Mouse (Mus musculus): ENCODE measurements around the gene Olfr635. TPM values are rescaled to one million over a fixed set of nuclear protein-coding genes. Genes with fewer than 3 reads are reported as not detected.
"Not testable (repeated sequence)": the region's sequence is repeated elsewhere in the genome, so short reads cannot be mapped to it uniquely, and the experiment has no call there.

Olfr635 gene
- total RNA-seq (2021), result not detected
- long read RNA-seq, experiment 1, result 0 reads
- long read RNA-seq, experiment 2, result 0 reads

- intact Hi-C loops (cut with DNase I; ENCODE audit: low total_unique reads), result no loop called here
- no peak for DNase-seq
Measured at GRCm38 (mm10) chr7:103970852-103971251, at the start of gene Olfr635. Olfr635 (plus strand) TSS chr7:103971152.

GRCm38 (mm10) chr7:103928525-103928924, 42.4 kb upstream of the Olfr635 start, which contains the start of gene Olfr631:
Olfr631 (plus strand) TSS chr7:103928825.
- no peak for DNase-seq
- intact Hi-C loops (cut with DNase I; ENCODE audit: low total_unique reads), result no loop called here

- intact Hi-C loops (cut with DNase I; ENCODE audit: low total_unique reads), result no loop called here
- no peak for DNase-seq
Measured at GRCm38 (mm10) chr7:103934264-103934663, 36.7 kb upstream of the Olfr635 start, which contains the start of gene Olfr632. Olfr632 (plus strand) TSS chr7:103934347.

- DNase-seq, result peak; percentile 6
Measured at GRCm38 (mm10) chr7:103942730-103943129, 28.2 kb upstream of the Olfr635 start.

GRCm38 (mm10) chr7:103944137-103944536, 26.8 kb upstream of the Olfr635 start, which contains the start of gene Olfr633:
Olfr633 (plus strand) TSS chr7:103944437.
- DNase-seq, result no peak
- intact Hi-C loops (cut with DNase I; ENCODE audit: low total_unique reads), result no loop called here

More at GRCm38 (mm10) chr7:103942730-103943129, 28.2 kb upstream of the Olfr635 start:
- intact Hi-C loops (cut with DNase I; ENCODE audit: low total_unique reads), result no loop called here

GRCm38 (mm10) chr7:103966873-103967272, 4.1 kb upstream of the Olfr635 start:
- DNase-seq; intact Hi-C loops (cut with DNase I; ENCODE audit: low total_unique reads): not testable (repeated sequence)

GRCm38 (mm10) chr7:103971782-103972181, 830 bp downstream of the Olfr635 start:
- intact Hi-C loops (cut with DNase I; ENCODE audit: low total_unique reads), result no loop called here

GRCm38 (mm10) chr7:103998446-103998845, 27.5 kb downstream of the Olfr635 start, which contains the start of gene Olfr638:
Olfr638 (plus strand) TSS chr7:103998746.
- DNase-seq, result no peak
- intact Hi-C loops (cut with DNase I; ENCODE audit: low total_unique reads), result no loop called here

More at GRCm38 (mm10) chr7:103971782-103972181, 830 bp downstream of the Olfr635 start:
- no peak for DNase-seq

- DNase-seq, result no peak
- intact Hi-C loops (cut with DNase I; ENCODE audit: low total_unique reads), result no loop called here
Measured at GRCm38 (mm10) chr7:103999124-103999523, 28.2 kb downstream of the Olfr635 start.

GRCm38 (mm10) chr7:104017203-104017602, 46.3 kb downstream of the Olfr635 start, which contains the start of gene Olfr639:
Olfr639 (minus strand) TSS chr7:104017303.
- no peak for DNase-seq
- intact Hi-C loops (cut with DNase I; ENCODE audit: low total_unique reads), result no loop called here

- no peak for DNase-seq
- intact Hi-C loops (cut with DNase I; ENCODE audit: low total_unique reads), result no loop called here
Measured at GRCm38 (mm10) chr7:104018953-104019352, 48.0 kb downstream of the Olfr635 start.

- no peak for DNase-seq
- intact Hi-C loops (cut with DNase I; ENCODE audit: low total_unique reads), result no loop called here
Measured at GRCm38 (mm10) chr7:104021651-104022050, 50.7 kb downstream of the Olfr635 start.

- intact Hi-C loops (cut with DNase I; ENCODE audit: low total_unique reads), result no loop called here
- no peak for DNase-seq
Measured at GRCm38 (mm10) chr7:104025473-104025872, 54.5 kb downstream of the Olfr635 start, which contains the start of gene Olfr640. Olfr640 (minus strand) TSS chr7:104025573.

- DNase-seq, result no peak
- intact Hi-C loops (cut with DNase I; ENCODE audit: low total_unique reads), result no loop called here
Measured at GRCm38 (mm10) chr7:104026978-104027377, 56.0 kb downstream of the Olfr635 start.

GRCm38 (mm10) chr7:104035145-104035544, 64.2 kb downstream of the Olfr635 start, which contains the start of gene Olfr641:
Olfr641 (plus strand) TSS chr7:104035445.
- DNase-seq, result no peak
- intact Hi-C loops (cut with DNase I; ENCODE audit: low total_unique reads), result no loop called here

Other genes starting within 250 kb of the Olfr635 start
- gene Olfr628, start 240.8 kb upstream of the Olfr635 start, total RNA-seq (2021), result not detected
- not detected for gene Olfr629, start 226.2 kb upstream of the Olfr635 start, total RNA-seq (2021)
- gene Olfr630, start 213.8 kb upstream of the Olfr635 start, total RNA-seq (2021), result not detected
- not detected for gene Olfr69, start 199.6 kb upstream of the Olfr635 start, total RNA-seq (2021)
- not detected for gene Olfr68, start 191.5 kb upstream of the Olfr635 start, total RNA-seq (2021)
- gene Olfr67, start 179.3 kb upstream of the Olfr635 start, total RNA-seq (2021), result not detected
- gene Hbb-bt, start 157.2 kb upstream of the Olfr635 start, total RNA-seq (2021), result 100 to 1,000 TPM; 114 to 127 TPM
- gene Hbb-bs, start 143.1 kb upstream of the Olfr635 start, total RNA-seq (2021), result 1,000 to 10,000 TPM; 1,097 to 1,122 TPM
- not detected for gene Hbb-bh2, start 130.6 kb upstream of the Olfr635 start, total RNA-seq (2021)
- not detected for gene Hbb-bh1, start 128.0 kb upstream of the Olfr635 start, total RNA-seq (2021)
- not detected for gene Hbb-y, start 117.9 kb upstream of the Olfr635 start, total RNA-seq (2021)
- gene Olfr66, start 84.9 kb upstream of the Olfr635 start, total RNA-seq (2021), result not detected
- not detected for gene Olfr64, start 76.7 kb upstream of the Olfr635 start, total RNA-seq (2021)
- gene Olfr65, start 67.7 kb upstream of the Olfr635 start, total RNA-seq (2021), result not detected
- not detected for gene Olfr631, start 42.3 kb upstream of the Olfr635 start, total RNA-seq (2021)
- gene Olfr632, start 36.8 kb upstream of the Olfr635 start, total RNA-seq (2021), result not detected
- gene Olfr633, start 26.7 kb upstream of the Olfr635 start, total RNA-seq (2021), result not detected
- gene Olfr638, start 27.6 kb downstream of the Olfr635 start, total RNA-seq (2021), result not detected
- gene Olfr639, start 46.2 kb downstream of the Olfr635 start, total RNA-seq (2021), result not detected
- gene Olfr640, start 54.4 kb downstream of the Olfr635 start, total RNA-seq (2021), result not detected
- not detected for gene Olfr641, start 64.3 kb downstream of the Olfr635 start, total RNA-seq (2021)
- not detected for gene Olfr642, start 81.5 kb downstream of the Olfr635 start, total RNA-seq (2021)
- gene 4930516K23Rik, start 90.3 kb downstream of the Olfr635 start, total RNA-seq (2021), result not detected
- not detected for gene Olfr644, start 100.7 kb downstream of the Olfr635 start, total RNA-seq (2021)
- not detected for gene Olfr645, start 114.3 kb downstream of the Olfr635 start, total RNA-seq (2021)
- not detected for gene Olfr646, start 133.7 kb downstream of the Olfr635 start, total RNA-seq (2021)
- not detected for gene Ubqln5, start 158.7 kb downstream of the Olfr635 start, total RNA-seq (2021)
- gene Olfr643, start 166.3 kb downstream of the Olfr635 start, total RNA-seq (2021), result not detected
- not detected for gene Ubqln3, start 172.1 kb downstream of the Olfr635 start, total RNA-seq (2021)
- not detected for gene Ubqlnl, start 179.4 kb downstream of the Olfr635 start, total RNA-seq (2021)
- not detected for gene Olfm5, start 193.7 kb downstream of the Olfr635 start, total RNA-seq (2021)
- gene Olfr648, start 212.2 kb downstream of the Olfr635 start, total RNA-seq (2021), result not detected
- not detected for gene Olfr649, start 224.8 kb downstream of the Olfr635 start, total RNA-seq (2021)
- under 1 TPM; 0.18 to 0.31 TPM for gene Trim6, start 247.6 kb downstream of the Olfr635 start, total RNA-seq (2021)

Data from gastrocnemius, postnatal 14 days (tissue).